Mouse (Mus musculus) urinary bladder, adult 2 months (tissue): Measurements from ENCODE around the gene Col4a2. TPM values are rescaled to one million over a fixed set of nuclear protein-coding genes. Genes with fewer than 3 reads are reported as not detected.

Experiments used
- DNase-seq: peaks from one replicate; pipeline ENCODE4 v3.0.0; 2022; ENCODE audit warnings: low spot score
- polyA plus RNA-seq: library from polyadenylated mRNA; depleted of rRNA; stranded (reverse); fragments of >200 nt; gene quantifications from 2 replicates; pipeline ENCODE4 v1.2.3, GENCODE M21; 2012

The Col4a2 gene
- polyA plus RNA-seq, 1 experiment = 109 TPM

DNA sequence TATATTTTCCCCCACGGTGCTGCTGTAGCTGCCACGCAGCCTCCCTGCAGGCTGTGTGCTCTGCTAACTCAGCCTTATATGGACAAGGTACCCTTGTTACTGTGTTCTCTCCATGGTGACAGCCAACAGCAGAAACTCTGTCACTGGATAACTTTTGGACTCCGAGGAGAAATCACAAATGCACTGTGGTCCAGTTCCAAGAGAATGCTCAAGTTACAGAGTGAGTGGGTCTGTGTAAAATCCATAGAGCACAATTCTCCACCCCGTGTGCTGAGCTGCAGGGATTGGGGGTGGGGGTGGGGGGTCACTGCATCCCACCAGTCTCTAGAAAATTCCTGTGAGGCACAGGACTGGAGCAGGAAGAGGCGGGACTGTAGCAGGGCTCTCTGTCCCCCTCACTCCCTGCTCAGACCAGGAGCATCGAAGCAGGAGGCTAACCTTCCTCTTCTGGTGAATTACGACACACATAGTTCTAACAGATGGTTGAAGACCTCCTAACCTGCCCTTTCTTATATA, 45.4 kb downstream of the Col4a2 start:
- no peak for DNase-seq

- DNase-seq = no peak
Observed at GRCm38 (mm10) chr8:11359846-11360245, 47.2 kb downstream of the Col4a2 start.

- DNase-seq = no peak
Observed at GRCm38 (mm10) chr8:11361546-11362277, 49.1 kb downstream of the Col4a2 start.

DNA sequence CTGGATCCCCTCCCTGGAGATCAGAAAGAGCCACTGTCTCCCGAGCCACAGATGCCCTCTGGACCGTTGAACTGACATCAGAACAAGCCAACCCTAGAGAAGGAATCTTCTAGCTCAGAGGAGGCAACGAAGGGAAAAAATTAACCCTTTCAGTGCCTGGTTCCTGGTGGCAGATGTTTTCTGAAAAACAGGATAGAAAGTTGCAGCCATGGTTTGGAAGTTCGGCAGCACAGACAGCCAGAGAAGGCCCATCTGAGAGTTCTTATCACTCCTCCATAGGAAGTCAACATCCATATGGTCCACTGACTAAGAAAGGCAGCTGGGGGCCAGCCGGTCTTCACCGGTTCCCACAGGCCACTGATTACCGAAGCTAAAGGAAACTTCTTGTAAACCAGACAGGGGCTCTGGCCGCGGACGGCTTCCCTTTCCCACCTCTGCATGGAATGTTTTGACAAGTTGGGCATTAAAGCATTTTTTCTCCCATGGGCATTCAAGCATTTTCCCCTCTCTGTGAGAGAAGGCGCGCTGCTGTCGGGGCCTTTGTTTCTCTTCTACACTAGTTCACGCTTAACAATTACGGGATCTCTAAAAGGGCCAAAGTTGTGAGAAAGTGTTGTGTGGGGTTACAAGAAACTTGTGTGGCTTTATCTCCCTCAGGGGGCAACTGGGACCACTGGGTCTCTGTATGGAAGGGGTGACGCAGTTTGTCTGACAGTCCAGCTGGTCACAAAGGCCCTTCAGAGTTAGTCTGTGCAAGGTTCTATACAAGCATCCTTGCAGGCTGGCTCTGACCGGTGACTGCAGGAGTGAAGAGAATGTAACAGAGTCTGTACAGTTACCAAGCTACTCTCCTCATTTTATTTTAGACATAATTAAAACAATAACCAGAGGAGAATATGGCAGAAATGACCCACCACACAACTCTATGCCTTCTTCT, 49.9 kb downstream of the Col4a2 start:
- no peak for DNase-seq

DNA sequence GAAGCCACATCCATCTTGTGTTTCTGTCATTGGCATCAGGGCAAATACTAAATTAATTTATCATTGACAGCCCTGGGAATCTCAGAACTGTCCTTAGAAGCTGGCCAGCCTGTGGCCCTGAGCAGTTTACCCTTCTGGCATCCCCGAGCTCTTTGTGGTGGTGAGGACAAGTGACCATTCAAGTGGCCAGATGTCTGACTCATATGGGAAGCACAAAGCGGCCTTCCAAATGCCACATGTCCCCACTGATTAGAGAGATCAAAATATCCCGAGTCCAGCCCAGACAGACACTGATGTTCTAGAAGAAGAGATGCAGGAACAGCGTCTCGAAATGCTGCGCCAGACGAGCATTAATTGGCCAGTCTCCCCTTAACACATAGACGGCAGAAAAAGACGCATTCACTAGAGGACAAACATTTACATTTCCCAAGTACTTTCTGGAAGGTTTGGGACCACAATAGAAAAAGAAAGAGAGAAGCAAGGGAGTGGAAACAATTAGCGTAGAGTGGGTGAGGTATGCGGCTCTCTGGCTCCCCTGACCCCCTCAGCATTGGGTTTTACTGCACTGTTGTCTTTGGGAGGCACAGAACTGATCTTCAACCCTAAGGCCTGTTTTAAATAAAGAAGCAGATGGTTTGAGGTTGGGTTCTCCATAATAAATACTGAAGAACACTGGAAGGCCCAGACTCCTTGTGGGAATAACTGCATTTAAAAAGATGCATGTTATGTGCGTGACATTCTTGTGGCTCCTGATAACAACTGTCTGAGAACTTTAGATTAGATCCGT, 50.9 kb downstream of the Col4a2 start:
- no peak for DNase-seq

- no peak for DNase-seq
Observed at GRCm38 (mm10) chr8:11366251-11366650, 53.6 kb downstream of the Col4a2 start.

GRCm38 (mm10) chr8:11366741-11367140, 54.1 kb downstream of the Col4a2 start:
- DNase-seq = no peak

GRCm38 (mm10) chr8:11367670-11368069, 55.1 kb downstream of the Col4a2 start:
- DNase-seq = no peak

GRCm38 (mm10) chr8:11369526-11370203, 57.1 kb downstream of the Col4a2 start:
- DNase-seq = no peak

DNA sequence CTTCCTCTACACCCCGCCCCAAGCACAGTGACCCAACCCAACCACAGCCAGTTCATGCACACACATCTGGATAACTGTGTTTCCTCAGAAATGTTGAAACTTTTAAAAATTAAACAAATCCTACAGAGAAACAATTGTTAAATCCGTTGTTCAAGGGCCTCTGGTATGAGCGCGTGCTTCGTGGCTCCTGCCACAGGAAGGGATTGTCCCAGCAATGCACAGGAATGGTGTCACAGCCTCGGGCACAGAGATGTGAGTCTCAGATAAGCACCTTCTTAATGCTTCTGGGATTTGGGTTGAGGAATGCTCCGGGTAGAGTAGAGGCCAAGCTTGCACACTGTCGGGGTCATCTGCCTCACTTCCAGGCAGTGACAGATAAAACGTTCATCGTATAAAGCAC, 58.7 kb downstream of the Col4a2 start:
- no peak for DNase-seq

GRCm38 (mm10) chr8:11372080-11372479, 59.5 kb downstream of the Col4a2 start:
- DNase-seq = no peak

- DNase-seq = no peak
Observed at GRCm38 (mm10) chr8:11373643-11374325, 61.2 kb downstream of the Col4a2 start.

DNA sequence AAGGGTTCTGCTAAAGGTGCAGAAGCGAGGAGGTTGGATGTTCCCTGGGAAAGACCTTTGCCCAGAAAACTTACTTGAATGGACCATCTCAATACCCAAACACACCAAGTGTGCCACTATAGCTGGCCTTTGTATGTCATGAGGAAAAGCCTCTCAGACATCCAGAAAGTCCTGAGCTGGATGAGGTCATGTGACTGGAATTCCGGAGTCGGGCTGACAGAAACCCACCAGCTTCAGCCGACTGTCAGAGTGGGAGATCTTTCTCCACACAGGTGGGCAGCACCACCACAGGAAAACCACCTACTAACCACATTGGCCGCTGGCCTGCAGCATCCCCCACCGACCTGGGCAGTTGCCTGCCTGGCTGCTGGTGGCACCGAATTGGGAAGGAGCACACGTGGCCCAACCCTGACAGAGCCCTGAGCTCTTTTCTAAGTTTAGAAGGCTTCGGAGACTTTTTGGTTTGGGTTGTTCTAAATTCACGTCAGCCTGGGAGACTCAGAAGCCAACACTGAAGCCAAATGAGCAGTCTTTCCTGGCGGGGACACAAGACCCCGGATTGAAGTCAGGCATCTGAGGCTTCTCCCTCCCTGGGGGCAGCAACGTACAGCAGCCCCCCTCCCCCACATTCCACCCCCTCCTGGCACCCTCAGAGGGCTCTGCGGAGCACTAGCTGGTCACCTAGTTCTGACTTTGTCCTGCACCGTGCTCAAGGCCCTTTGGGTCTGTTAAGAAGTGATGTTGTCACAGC, 61.9 kb downstream of the Col4a2 start:
- DNase-seq = no peak

DNA sequence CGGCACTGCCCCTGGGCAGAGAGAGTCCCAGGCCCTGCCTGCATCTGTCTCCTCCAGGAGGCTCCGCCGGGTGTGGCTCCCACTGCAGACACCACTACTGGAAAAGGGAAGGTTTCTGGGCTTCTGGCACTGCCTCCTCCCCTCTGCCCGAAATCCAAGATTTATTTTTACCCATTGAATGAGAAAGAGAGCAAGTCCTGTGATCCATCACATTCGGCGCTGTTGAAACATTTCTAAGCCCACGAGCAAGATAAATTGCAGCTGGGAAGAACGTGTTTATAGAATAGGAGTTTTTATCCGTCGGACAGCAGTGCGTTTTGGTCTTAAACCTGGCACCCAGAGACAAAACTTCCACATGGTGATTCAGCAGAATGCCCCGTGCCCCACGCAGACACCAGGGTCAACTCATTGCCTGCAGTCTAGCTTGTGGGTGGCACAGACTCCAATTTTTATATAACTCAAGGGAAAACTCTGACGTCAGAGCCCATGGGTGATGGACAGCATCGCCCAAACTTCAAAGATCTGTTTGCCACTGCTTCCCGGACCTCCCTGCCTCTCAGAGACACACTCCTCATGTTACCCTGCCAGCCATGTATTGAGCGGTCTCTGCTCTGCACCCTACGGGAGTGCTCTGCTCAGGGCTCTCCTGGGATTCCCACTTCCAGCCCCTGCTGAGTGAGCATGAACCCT, 63.3 kb downstream of the Col4a2 start:
- DNase-seq = peak; percentile 40

DNA sequence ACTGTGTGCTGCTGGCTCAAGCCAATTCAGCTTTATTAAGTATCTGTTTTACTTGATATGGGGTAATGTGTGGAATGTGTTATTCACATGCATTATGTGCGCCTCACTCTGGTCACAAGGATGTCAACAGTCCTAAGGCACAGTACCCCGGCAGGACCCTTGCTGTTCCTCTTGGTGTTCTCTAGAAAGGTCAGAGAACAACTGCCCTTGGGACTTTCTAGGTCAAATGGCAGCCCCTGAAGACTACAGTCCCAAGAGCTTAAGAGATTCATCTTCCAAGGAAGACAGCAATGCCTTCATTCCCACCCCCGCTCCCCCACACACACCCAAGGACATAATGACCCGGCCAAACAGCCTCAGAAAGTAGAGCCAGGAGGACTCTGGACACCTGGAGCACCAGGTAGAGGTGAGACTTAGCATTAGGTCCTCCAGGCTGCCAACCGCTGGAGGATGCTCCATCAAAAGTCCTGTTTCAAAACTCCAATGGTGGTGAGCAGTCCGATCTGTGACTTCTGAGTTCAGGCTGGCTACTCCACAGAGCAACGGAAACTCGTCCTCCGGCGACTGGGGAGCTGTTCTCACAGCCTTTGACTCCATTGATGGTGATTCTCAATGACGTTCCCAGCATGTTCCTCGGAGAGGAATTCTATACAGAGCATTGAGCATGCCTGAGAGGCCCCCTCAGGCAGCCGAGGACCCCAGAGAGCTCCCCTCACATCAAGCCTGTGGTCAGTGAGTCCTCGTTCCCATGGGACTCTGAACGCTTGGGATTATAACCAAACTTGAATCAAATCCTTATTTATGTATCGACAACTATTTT, 65.0 kb downstream of the Col4a2 start:
- no peak for DNase-seq

DNA sequence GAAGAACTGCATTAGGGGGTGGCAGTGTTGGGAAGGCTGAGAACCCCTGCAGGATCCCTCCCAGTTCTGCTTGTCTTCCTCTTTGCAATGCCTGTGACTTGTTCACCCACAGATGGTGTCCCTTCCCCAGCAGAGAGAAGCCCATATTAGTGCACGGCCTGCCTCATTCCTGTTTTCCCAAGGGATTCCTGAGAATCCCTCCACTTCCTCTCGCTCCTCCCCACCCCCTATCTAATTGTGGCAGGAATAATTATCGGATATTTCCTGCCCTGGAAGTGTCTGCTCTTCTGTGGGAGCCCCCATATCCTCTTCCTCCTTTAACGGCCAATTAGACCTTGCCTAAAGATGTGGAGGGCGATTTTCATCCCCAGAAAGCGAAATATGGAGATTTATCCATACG, 67.0 kb downstream of the Col4a2 start:
- no peak for DNase-seq

DNA sequence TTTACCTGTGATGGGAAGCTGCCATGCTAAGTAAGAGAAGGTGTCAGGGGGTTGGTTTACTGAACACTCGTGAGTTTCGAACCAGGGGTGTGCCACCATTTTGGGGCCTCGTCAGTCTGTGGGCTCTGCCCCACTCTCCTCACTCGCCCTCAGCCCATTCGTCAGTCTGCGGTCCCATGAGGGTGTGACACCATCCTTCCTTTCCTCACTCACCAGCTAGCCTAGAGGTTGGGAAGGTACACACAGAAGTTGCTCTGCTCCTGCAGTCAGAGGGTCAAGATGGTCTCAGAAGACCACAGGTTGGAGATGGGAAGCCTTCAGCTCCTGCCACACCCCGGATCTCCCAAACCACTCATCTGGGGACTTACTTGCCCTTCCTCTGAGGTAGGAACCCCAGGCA, 68.9 kb downstream of the Col4a2 start:
- DNase-seq = no peak

- DNase-seq = peak; percentile 40
Observed at GRCm38 (mm10) chr8:11382059-11382810, 69.6 kb downstream of the Col4a2 start.
